Mouse (Mus musculus): ENCODE results near the gene Olfr916. TPM values are rescaled to one million over a fixed set of nuclear protein-coding genes. Genes with fewer than 3 reads are reported as not detected.

Olfr916 gene
- polyA plus RNA-seq (2015; fragmentation: Nextera tagmentation; extraction: Ambion mirVana), result not detected in 2 replicates

GRCm38 (mm10) chr9:38659775-38660174 is at the start of gene Olfr916:
TSS of gene Olfr916 (minus strand) at chr9:38659875.

GRCm38 (mm10) chr9:38674501-38674900 is 14.8 kb upstream of the Olfr916 start, which contains the start of gene Olfr918:
TSS of gene Olfr918 (minus strand) at chr9:38674601.

GRCm38 (mm10) chr9:38665742-38666141 is 6.1 kb upstream of the Olfr916 start, which contains the start of gene Olfr917:
TSS of gene Olfr917 (minus strand) at chr9:38665842.

Other genes with a start within 250 kb of the Olfr916 start
- gene Olfr901, start 230.4 kb downstream of the Olfr916 start, polyA plus RNA-seq (2015; fragmentation: Nextera tagmentation; extraction: Ambion mirVana), result not detected in 2 replicates
- gene Olfr902, start 212.2 kb downstream of the Olfr916 start, polyA plus RNA-seq (2015; fragmentation: Nextera tagmentation; extraction: Ambion mirVana), result not detected in 2 replicates
- gene Olfr904, start 196.7 kb downstream of the Olfr916 start, polyA plus RNA-seq (2015; fragmentation: Nextera tagmentation; extraction: Ambion mirVana), result not detected in 2 replicates
- not detected in 2 replicates for gene Olfr905, start 188.8 kb downstream of the Olfr916 start, polyA plus RNA-seq (2015; fragmentation: Nextera tagmentation; extraction: Ambion mirVana)
- gene Olfr906, start 172.8 kb downstream of the Olfr916 start, polyA plus RNA-seq (2015; fragmentation: Nextera tagmentation; extraction: Ambion mirVana), result not detected in 2 replicates
- not detected in 2 replicates for gene Olfr907, start 164.1 kb downstream of the Olfr916 start, polyA plus RNA-seq (2015; fragmentation: Nextera tagmentation; extraction: Ambion mirVana)
- not detected in 2 replicates for gene Olfr911-ps1, start 138.3 kb downstream of the Olfr916 start, polyA plus RNA-seq (2015; fragmentation: Nextera tagmentation; extraction: Ambion mirVana)
- gene Olfr910, start 122.0 kb downstream of the Olfr916 start, polyA plus RNA-seq (2015; fragmentation: Nextera tagmentation; extraction: Ambion mirVana), result not detected in 2 replicates
- gene Olfr912, start 79.7 kb downstream of the Olfr916 start, polyA plus RNA-seq (2015; fragmentation: Nextera tagmentation; extraction: Ambion mirVana), result not detected in 2 replicates
- gene Olfr913, start 67.1 kb downstream of the Olfr916 start, polyA plus RNA-seq (2015; fragmentation: Nextera tagmentation; extraction: Ambion mirVana), result not detected in 2 replicates
- gene Olfr914, start 54.8 kb downstream of the Olfr916 start, polyA plus RNA-seq (2015; fragmentation: Nextera tagmentation; extraction: Ambion mirVana), result not detected in 2 replicates
- not detected in 2 replicates for gene Olfr917, start 6.0 kb upstream of the Olfr916 start, polyA plus RNA-seq (2015; fragmentation: Nextera tagmentation; extraction: Ambion mirVana)
- gene Olfr918, start 14.7 kb upstream of the Olfr916 start, polyA plus RNA-seq (2015; fragmentation: Nextera tagmentation; extraction: Ambion mirVana), result not detected in 2 replicates
- not detected in 2 replicates for gene Olfr919, start 43.8 kb upstream of the Olfr916 start, polyA plus RNA-seq (2015; fragmentation: Nextera tagmentation; extraction: Ambion mirVana)
- gene Vwa5a, start 58.4 kb upstream of the Olfr916 start, polyA plus RNA-seq (2015; fragmentation: Nextera tagmentation; extraction: Ambion mirVana), result 24.7 and 26.0 TPM in 2 replicates
- 0.14 and 0.17 TPM in 2 replicates for gene Olfr920, start 92.4 kb upstream of the Olfr916 start, polyA plus RNA-seq (2015; fragmentation: Nextera tagmentation; extraction: Ambion mirVana)
- gene Olfr921, start 113.2 kb upstream of the Olfr916 start, polyA plus RNA-seq (2015; fragmentation: Nextera tagmentation; extraction: Ambion mirVana), result not detected in 2 replicates
- not detected in 2 replicates for gene Olfr922, start 154.7 kb upstream of the Olfr916 start, polyA plus RNA-seq (2015; fragmentation: Nextera tagmentation; extraction: Ambion mirVana)
- not detected in 2 replicates for gene Olfr923, start 166.7 kb upstream of the Olfr916 start, polyA plus RNA-seq (2015; fragmentation: Nextera tagmentation; extraction: Ambion mirVana)
- not detected in 2 replicates for gene Olfr924, start 184.6 kb upstream of the Olfr916 start, polyA plus RNA-seq (2015; fragmentation: Nextera tagmentation; extraction: Ambion mirVana)
- gene Olfr26, start 195.2 kb upstream of the Olfr916 start, polyA plus RNA-seq (2015; fragmentation: Nextera tagmentation; extraction: Ambion mirVana), result not detected in 2 replicates
- gene Olfr926, start 217.3 kb upstream of the Olfr916 start, polyA plus RNA-seq (2015; fragmentation: Nextera tagmentation; extraction: Ambion mirVana), result not detected in 2 replicates

Data from skeletal muscle tissue, postnatal 0 days (tissue).